Mouse (Mus musculus) heart, adult 2 months (tissue): ENCODE data around the gene Ccr1.

ENCODE experiments used
- CTCF ChIP-seq: fragments of 200-600 bp; IDR thresholded peaks from 2 replicates; pipeline ENCODE4 v1.8.1; 2022; ENCODE audit warnings: antibody characterized with exemption, mild to moderate bottlenecking, moderate library complexity
- EP300 ChIP-seq: fragments of 200-500 bp; IDR thresholded peaks from 2 replicates; pipeline ENCODE4 v1.6.1; 2011; ENCODE audit warnings: low read depth, low read length, control low read depth; ENCODE audit not compliant: insufficient read depth
- POLR2A ChIP-seq: fragments of 200-500 bp; IDR thresholded peaks from 2 replicates; pipeline ENCODE4 v1.6.1; 2011; ENCODE audit warnings: mild to moderate bottlenecking, low read depth, low read length, control low read depth; ENCODE audit not compliant: insufficient read depth

GRCm38 (mm10) chr9:123936604-123937280 is 31.8 kb downstream of the Ccr1 start:
- no peak for TF ChIP-seq POLR2A
- no peak for TF ChIP-seq CTCF
- TF ChIP-seq EP300: no peak
